Mouse (Mus musculus): ENCODE results near the gene Eef2k.

- TF ChIP-seq POLR2A (IDR thresholded peaks at IDR 0.05; ENCODE audit: extremely low read depth, insufficient read depth, low read length), result 0 out of 2 replicates have a peak, but pooled peaks have one; percentile 19
- TF ChIP-seq CTCF (IDR thresholded peaks at IDR 0.05; ENCODE audit: extremely low read depth, insufficient read depth, low read length), result no peak
Measured at GRCm38 (mm10) chr7:120918526-120918962, 75.9 kb downstream of the Eef2k start.

Data from cortical plate, adult 2 months (tissue).